Mouse (Mus musculus) liver, adult (tissue): ENCODE results near the gene F2rl2.
A peak's percentile ranks its signal among the peaks of the same experiment; 100 is the strongest.

Source experiments
- GATA4 ChIP-seq: IDR thresholded peaks from 2 replicates; pipeline ENCODE4 v1.6.1; 2014; ENCODE audit warnings: mild to moderate bottlenecking, low read length; ENCODE audit not compliant: insufficient replicate concordance

The F2rl2 gene

GRCm38 (mm10) chr13:95696654-95697163, at the start of gene F2rl2:
Gene F2rl2 (plus strand): TSS chr13:95696853.
- TF ChIP-seq GATA4, result no peak

- no peak for TF ChIP-seq GATA4
Measured at GRCm38 (mm10) chr13:95647248-95647647, 49.4 kb upstream of the F2rl2 start.

GRCm38 (mm10) chr13:95649941-95650340, 46.7 kb upstream of the F2rl2 start:
- TF ChIP-seq GATA4, result no peak

GRCm38 (mm10) chr13:95651870-95652668, 44.6 kb upstream of the F2rl2 start:
- TF ChIP-seq GATA4, result no peak

GRCm38 (mm10) chr13:95653696-95654095, 43.0 kb upstream of the F2rl2 start:
- no peak for TF ChIP-seq GATA4

GRCm38 (mm10) chr13:95655284-95655683, 41.4 kb upstream of the F2rl2 start:
- TF ChIP-seq GATA4, result no peak

GRCm38 (mm10) chr13:95657171-95657570, 39.5 kb upstream of the F2rl2 start:
- TF ChIP-seq GATA4, result peak; percentile 98

GRCm38 (mm10) chr13:95659432-95659831, 37.2 kb upstream of the F2rl2 start:
- no peak for TF ChIP-seq GATA4

- no peak for TF ChIP-seq GATA4
Measured at GRCm38 (mm10) chr13:95663834-95664233, 32.8 kb upstream of the F2rl2 start.

- TF ChIP-seq GATA4, result no peak
Measured at GRCm38 (mm10) chr13:95665644-95666356, 30.9 kb upstream of the F2rl2 start.

- TF ChIP-seq GATA4, result no peak
Measured at GRCm38 (mm10) chr13:95667260-95667659, 29.4 kb upstream of the F2rl2 start.

GRCm38 (mm10) chr13:95670534-95670933, 26.1 kb upstream of the F2rl2 start:
- TF ChIP-seq GATA4, result no peak

GRCm38 (mm10) chr13:95671108-95671897, 25.4 kb upstream of the F2rl2 start:
- no peak; the same call in 1 of the 2 replicates for TF ChIP-seq GATA4

GRCm38 (mm10) chr13:95672372-95672771, 24.3 kb upstream of the F2rl2 start:
- TF ChIP-seq GATA4, result no peak

GRCm38 (mm10) chr13:95679078-95679477, 17.6 kb upstream of the F2rl2 start:
- no peak for TF ChIP-seq GATA4
